Mouse (Mus musculus) intestine, postnatal 0 days (tissue): Measurements from ENCODE around the gene Rsad2. TPM values are rescaled to one million over a fixed set of nuclear protein-coding genes. Genes with fewer than 3 reads are reported as not detected.

Experiments used
- ATAC-seq: fragments of 200-750 bp; cut with Nextera tagmentation; 2 replicates; pipeline ENCODE4 v1.8.0; 2017; ENCODE audit warnings: mild to moderate bottlenecking, moderate TSS enrichment, moderate library complexity
- H3K27ac ChIP-seq: fragments of 300-500 bp; sonication (generic); 2 replicates; pipeline ENCODE4 v1.5.1; 2014; ENCODE audit warnings: mild to moderate bottlenecking, low read depth, low read length, moderate library complexity
- H3K27me3 ChIP-seq: fragments of 300-500 bp; sonication (generic); replicated peaks from 2 replicates; pipeline ENCODE4 v1.6.1; 2014; ENCODE audit warnings: low read length, mixed read lengths; ENCODE audit not compliant: control insufficient read depth, insufficient read depth
- H3K36me3 ChIP-seq: fragments of 300-500 bp; sonication (generic); 2 replicates; pipeline ENCODE4 v1.6.1; 2014; ENCODE audit warnings: mild to moderate bottlenecking, moderate library complexity; ENCODE audit not compliant: control insufficient read depth, insufficient read depth
- H3K4me1 ChIP-seq: fragments of 300-500 bp; sonication (generic); replicated peaks from 2 replicates; pipeline ENCODE4 v1.6.1; 2014; ENCODE audit warnings: antibody characterized with exemption, low read length, mixed read lengths; ENCODE audit not compliant: control insufficient read depth, insufficient read depth
- H3K4me2 ChIP-seq: fragments of 300-500 bp; sonication (generic); replicated peaks from 2 replicates; pipeline ENCODE4 v1.6.1; 2014; ENCODE audit warnings: low read depth, mild to moderate bottlenecking, moderate library complexity
- H3K4me3 ChIP-seq: fragments of 300-500 bp; sonication (generic); 2 replicates; pipeline ENCODE4 v1.5.1; 2014; ENCODE audit warnings: low read depth, low read length
- H3K9ac ChIP-seq: fragments of 300-500 bp; sonication (generic); 2 replicates; pipeline ENCODE4 v1.6.1; 2014; ENCODE audit warnings: mild to moderate bottlenecking, low read depth, low read length
- H3K9me3 ChIP-seq: fragments of 300-500 bp; sonication (generic); 2 replicates; pipeline ENCODE4 v1.6.1; 2016; ENCODE audit warnings: mixed run types; ENCODE audit not compliant: control insufficient read depth
- CTCF ChIP-seq: sonication (generic); IDR thresholded peaks from 2 replicates; pipeline ENCODE4 v1.5.1; 2016; ENCODE audit warnings: low read depth, mild to moderate bottlenecking, control low read depth, antibody characterized with exemption, moderate library complexity
- WGBS: fragments of 180-500 bp; shearing (Covaris S2); extraction: QIAGEN DNeasy Blood & Tissue Kit; methylation state at CpG from one replicate; pipeline ENCODE4 v1.1.7; 2014; 5-methylcytosine and 5-hydroxymethylcytosine counted together
- microRNA-seq: library from miRNA; unstranded; fragments of <30 nt; microRNA quantifications from one replicate; pipeline ENCODE4, GENCODE M21; 2016
- polyA plus RNA-seq: library from polyadenylated mRNA; unstranded; fragments of >200 nt; fragmentation: Nextera tagmentation; extraction: Ambion mirVana; gene quantifications from 2 replicates; pipeline ENCODE4 v1.2.1, GENCODE M21; 2015

Gene Rsad2
- polyA plus RNA-seq, 1 experiment from 2014 or later, result 13.1 TPM

DNA sequence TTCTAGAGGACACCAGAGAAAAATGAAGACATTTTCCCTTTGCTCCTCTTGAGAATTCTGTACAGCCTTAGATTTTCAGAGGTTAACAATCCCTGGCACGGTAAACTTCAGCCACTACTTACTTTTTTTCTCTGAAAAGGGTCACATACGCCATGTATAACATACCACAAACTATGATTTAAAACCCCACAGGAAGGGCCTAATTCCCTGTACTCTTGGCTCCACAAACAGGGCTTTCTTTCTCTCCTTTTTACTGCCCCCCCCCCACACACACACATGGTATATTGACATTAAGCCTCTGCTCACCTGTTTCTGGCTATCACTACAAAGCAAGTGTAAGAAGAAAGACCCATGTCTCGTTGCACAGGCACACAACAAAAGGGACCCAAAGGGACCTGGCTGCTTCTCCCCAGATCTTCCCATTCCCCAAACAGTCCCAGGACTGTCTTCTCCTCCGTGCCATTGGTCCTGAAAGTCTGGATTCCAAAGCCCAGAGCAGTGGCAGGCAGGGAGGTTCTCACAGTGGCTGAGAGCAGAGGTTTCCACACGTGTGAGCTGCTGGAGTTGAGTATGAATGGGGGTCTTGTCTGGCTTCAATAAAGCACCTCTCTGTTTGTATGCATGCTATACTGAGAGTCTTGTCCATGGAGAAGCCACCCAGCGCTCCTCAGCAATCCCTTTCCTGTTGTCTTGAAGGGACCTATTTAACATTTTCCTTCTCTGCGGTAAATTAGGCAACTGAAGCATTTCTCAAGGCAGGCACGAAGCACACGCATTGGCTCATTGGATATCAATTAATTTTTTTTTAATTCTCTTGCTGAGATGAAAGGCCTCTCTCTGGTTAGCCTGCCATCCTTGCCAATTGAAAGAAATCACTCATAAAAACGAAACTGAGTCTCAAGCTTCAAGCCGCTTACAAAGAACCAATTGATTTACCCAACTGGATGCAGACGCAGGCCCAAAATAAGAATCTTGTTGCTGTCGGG, 61.5 kb downstream of the Rsad2 start:
- no peak overlapping the region for H3K4me2 ChIP-seq
- no peak overlapping the region for H3K27ac ChIP-seq
- H3K27me3 ChIP-seq, result no peaks in the 10 kb centered on the region
- H3K4me1 ChIP-seq, result no peaks in the 10 kb centered on the region
- no peak for ATAC-seq
- TF ChIP-seq CTCF, result no peak
- no peaks in the 10 kb centered on the region for H3K9me3 ChIP-seq
- no peaks in the 10 kb centered on the region; the same call in 1 of the 2 replicates for H3K36me3 ChIP-seq
- no peak overlapping the region for H3K4me3 ChIP-seq
- 82% methylated on average over 13 of the region's 13 CpGs for WGBS
- H3K9ac ChIP-seq, result no peak overlapping the region

DNA sequence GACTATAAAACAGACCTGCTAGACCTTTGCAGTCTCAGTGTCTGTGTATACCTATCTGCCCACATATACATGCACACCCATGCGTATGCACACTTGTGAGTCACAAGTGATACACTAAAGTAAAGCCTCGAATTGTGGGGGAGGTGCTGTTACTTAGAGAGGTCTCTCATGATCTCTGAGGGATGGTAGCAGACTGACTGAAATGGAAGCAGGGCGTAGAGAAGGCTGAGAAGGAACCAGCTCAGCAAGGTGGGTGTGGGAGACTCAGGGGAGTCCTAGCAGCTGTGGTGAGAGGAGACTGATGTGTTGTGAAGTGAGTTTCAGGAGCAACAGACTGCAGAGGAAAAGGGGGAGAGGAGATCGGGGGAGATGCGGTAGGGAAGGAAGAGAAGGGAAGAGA, 63.0 kb downstream of the Rsad2 start:
- TF ChIP-seq CTCF, result no peak
- Histone ChIP-seq H3K27me3 (no peaks in the 10 kb centered on the region), H3K9ac (no peak overlapping the region), H3K36me3 (no peaks in the 10 kb centered on the region; the same call in 1 of the 2 replicates), H3K4me1 (no peaks in the 10 kb centered on the region), H3K4me3 (no peak overlapping the region), H3K9me3 (no peaks in the 10 kb centered on the region), H3K27ac (no peak overlapping the region), H3K4me2 (no peak overlapping the region)
- no peak for ATAC-seq
- WGBS, result 81% methylated on average over 5 of the region's 5 CpGs

Small RNAs within 50 kb of the gene (microRNA-seq; reads per million reads assigned to microRNA genes)
- not detected for gene Mir6538

Other genes starting within 250 kb of the Rsad2 start
- 4.4 and 5.5 TPM in 2 replicates for gene Rnf144a, start 41.2 kb downstream of the Rsad2 start, polyA plus RNA-seq
- 14.2 and 15.0 TPM in 2 replicates for gene Cmpk2, start 12.8 kb upstream of the Rsad2 start, polyA plus RNA-seq